Mouse (Mus musculus): ENCODE measurements around the gene Myocd. TPM values are rescaled to one million over a fixed set of nuclear protein-coding genes. Genes with fewer than 3 reads are reported as not detected.

Myocd gene
- polyA plus RNA-seq, 1 experiment from 2014 or later = 52.5 TPM

DNA sequence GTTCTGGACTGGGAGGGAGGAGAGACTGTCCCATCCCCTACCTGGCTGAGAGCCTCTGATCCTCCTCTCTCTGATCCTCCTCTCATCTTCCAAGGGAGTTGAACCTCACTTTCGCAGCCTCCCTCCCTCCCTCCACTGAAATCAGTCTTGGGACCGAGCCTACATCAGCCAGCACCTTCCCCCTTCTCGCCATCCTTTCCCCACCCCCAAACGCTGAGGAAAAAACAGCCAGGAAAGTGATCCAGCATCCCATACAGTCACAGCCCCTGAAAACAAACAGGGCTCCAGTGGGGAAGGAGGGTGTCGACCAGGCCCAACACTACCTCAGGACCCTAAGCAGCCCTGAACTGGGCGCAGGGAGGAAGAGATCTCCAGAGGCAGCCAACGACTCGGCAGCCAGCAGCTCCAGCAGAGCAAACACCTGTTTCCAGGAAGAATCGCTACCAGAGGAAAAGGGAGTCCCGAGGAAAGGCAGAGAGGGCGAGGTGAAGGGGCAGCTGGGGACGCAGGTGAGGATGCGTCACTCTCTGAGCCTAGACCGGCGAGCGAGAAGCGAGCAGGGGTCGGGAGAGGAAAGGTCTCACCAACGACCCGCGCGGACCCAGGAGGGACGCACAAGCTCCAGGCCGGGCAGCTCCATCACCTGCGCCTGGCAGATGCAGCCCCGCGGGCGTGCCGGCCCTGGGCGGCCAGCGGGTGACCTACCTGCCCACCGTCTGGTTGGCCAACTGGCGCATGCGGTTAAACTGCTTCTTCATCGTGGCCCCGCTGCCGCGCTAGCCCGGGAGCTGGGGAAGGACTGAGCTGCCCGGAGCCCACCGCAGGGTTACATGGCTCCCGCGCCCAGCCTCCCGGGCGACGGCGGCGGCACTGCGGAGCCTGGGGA, 107.7 kb downstream of the Myocd start:
- H3K4me1 ChIP-seq (ENCODE audit: control insufficient read depth, insufficient read depth, low read length) = peaks cover 21% of the 10 kb centered on the region
- 2% methylated on average over 42 of the region's 49 CpGs for WGBS
- H3K9me3 ChIP-seq (replicated peaks; ENCODE audit: control insufficient read depth, low read length) = no peaks in the 10 kb centered on the region
- H3K27ac ChIP-seq (ENCODE audit: low read length) = 0 out of 2 replicates have a peak overlapping the region, but pooled peaks have one; percentile 31
- H3K4me2 ChIP-seq (ENCODE audit: low read depth, low read length) = peak overlapping the region; percentile 90
- peak; percentile 63 for ATAC-seq (replicated peaks; ENCODE audit: extremely low read depth, insufficient read depth, low FRiP score)
- H3K4me3 ChIP-seq (ENCODE audit: low read length) = peak overlapping the region; percentile 71
- no peaks in the 10 kb centered on the region; the same call in 1 of the 2 replicates for H3K27me3 ChIP-seq (ENCODE audit: control insufficient read depth, insufficient read depth, low read length)
- no peaks in the 10 kb centered on the region for H3K36me3 ChIP-seq (ENCODE audit: control insufficient read depth, insufficient read depth)
- H3K9ac ChIP-seq (ENCODE audit: low read length) = peak overlapping the region; percentile 79

GRCm38 (mm10) chr11:65160991-65161880, 108.6 kb downstream of the Myocd start:
- Histone ChIP-seq H3K9me3 (replicated peaks; ENCODE audit: control insufficient read depth, low read length) (no peaks in the 10 kb centered on the region), H3K4me2 (ENCODE audit: low read depth, low read length) (peak overlapping the region; percentile 90), H3K9ac (ENCODE audit: low read length) (peak overlapping the region; percentile 79), H3K4me3 (ENCODE audit: low read length) (peak overlapping the region; percentile 71), H3K4me1 (ENCODE audit: control insufficient read depth, insufficient read depth, low read length) (peaks cover 21% of the 10 kb centered on the region), H3K27ac (ENCODE audit: low read length) (peak overlapping the region; percentile 31; the same call in 1 of the 2 replicates), H3K36me3 (ENCODE audit: control insufficient read depth, insufficient read depth) (no peaks in the 10 kb centered on the region), H3K27me3 (ENCODE audit: control insufficient read depth, insufficient read depth, low read length) (no peaks in the 10 kb centered on the region; the same call in 1 of the 2 replicates)
- WGBS = 45% methylated on average over 7 of the region's 7 CpGs
- 0 out of 2 replicates have a peak, but pooled peaks have one; percentile 17 for ATAC-seq (replicated peaks; ENCODE audit: extremely low read depth, insufficient read depth, low FRiP score)

DNA sequence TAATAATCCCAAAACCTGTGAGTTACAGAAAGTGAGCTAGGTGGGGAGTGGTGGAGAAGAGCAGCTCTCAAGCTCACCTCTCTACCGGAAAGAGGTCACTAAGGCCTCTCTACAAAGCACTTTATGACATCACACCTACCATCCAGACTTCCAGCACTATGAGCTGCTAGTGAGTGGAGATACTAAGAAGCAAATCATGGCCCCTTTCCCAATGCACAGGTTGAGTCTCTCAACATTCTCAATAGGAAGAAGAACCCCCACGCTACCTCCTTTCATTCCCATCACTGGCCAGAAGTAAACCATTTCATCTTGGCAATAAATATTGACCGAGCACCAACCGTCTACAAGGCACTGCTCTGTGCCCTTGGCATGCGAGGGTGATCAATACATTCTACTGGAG, 110.0 kb downstream of the Myocd start, which contains the start of gene 1700086D15Rik:
Gene 1700086D15Rik, minus strand, starts transcription at position 101 of the 400 bp plus-strand sequence.
- no peaks in the 10 kb centered on the region; the same call in 1 of the 2 replicates for H3K27me3 ChIP-seq (ENCODE audit: control insufficient read depth, insufficient read depth, low read length)
- H3K27ac ChIP-seq (ENCODE audit: low read length) = no peak within 1 kb of the TSS
- no peaks in the 10 kb centered on the region for H3K36me3 ChIP-seq (ENCODE audit: control insufficient read depth, insufficient read depth)
- no peak for ATAC-seq (replicated peaks; ENCODE audit: extremely low read depth, insufficient read depth, low FRiP score)
- no peak within 1 kb of the TSS for H3K9ac ChIP-seq (ENCODE audit: low read length)
- H3K4me3 ChIP-seq (ENCODE audit: low read length) = no peak within 1 kb of the TSS
- peaks cover 21% of the 10 kb centered on the region for H3K4me1 ChIP-seq (ENCODE audit: control insufficient read depth, insufficient read depth, low read length)
- WGBS = 93% methylated on average over 5 of the region's 5 CpGs
- H3K9me3 ChIP-seq (replicated peaks; ENCODE audit: control insufficient read depth, low read length) = no peaks in the 10 kb centered on the region
- peak within 1 kb of the TSS; percentile 90; the same call in 1 of the 2 replicates for H3K4me2 ChIP-seq (ENCODE audit: low read depth, low read length)

DNA sequence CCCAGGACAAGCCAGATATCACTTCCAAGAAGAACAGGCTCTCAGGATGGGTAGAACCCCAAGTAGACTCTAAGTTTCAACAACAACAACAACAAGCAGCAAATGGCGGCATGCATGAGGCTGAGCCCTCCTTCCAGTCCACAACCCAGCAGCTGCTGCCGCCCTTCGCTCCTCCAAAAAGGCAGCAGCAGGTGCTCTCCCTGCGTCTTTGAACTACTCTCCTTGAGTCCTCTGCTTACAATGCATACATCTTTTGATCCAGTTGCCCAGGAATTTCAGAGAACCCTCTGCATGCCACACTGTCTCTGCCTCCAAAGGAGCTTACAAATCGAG, 111.2 kb downstream of the Myocd start:
- no peak overlapping the region for H3K27ac ChIP-seq (ENCODE audit: low read length)
- WGBS = 91% methylated on average over 5 of the region's 5 CpGs
- H3K4me2 ChIP-seq (ENCODE audit: low read depth, low read length) = no peak overlapping the region

GRCm38 (mm10) chr11:65157966-65158657, 111.7 kb downstream of the Myocd start:
- no peak for ATAC-seq (replicated peaks; ENCODE audit: extremely low read depth, insufficient read depth, low FRiP score)
- 89% methylated on average over 20 of the region's 20 CpGs for WGBS
- Histone ChIP-seq H3K27ac (ENCODE audit: low read length) (no peak overlapping the region), H3K9me3 (replicated peaks; ENCODE audit: control insufficient read depth, low read length) (no peaks in the 10 kb centered on the region), H3K4me3 (ENCODE audit: low read length) (no peak overlapping the region), H3K36me3 (ENCODE audit: control insufficient read depth, insufficient read depth) (no peaks in the 10 kb centered on the region), H3K9ac (ENCODE audit: low read length) (no peak overlapping the region), H3K27me3 (ENCODE audit: control insufficient read depth, insufficient read depth, low read length) (no peaks in the 10 kb centered on the region; the same call in 1 of the 2 replicates), H3K4me1 (ENCODE audit: control insufficient read depth, insufficient read depth, low read length) (peaks cover 27% of the 10 kb centered on the region), H3K4me2 (ENCODE audit: low read depth, low read length) (no peak overlapping the region)

More for the DNA sequence above, 111.2 kb downstream of the Myocd start:
- Histone ChIP-seq H3K27me3 (ENCODE audit: control insufficient read depth, insufficient read depth, low read length) (no peaks in the 10 kb centered on the region; the same call in 1 of the 2 replicates), H3K4me3 (ENCODE audit: low read length) (no peak overlapping the region), H3K9ac (ENCODE audit: low read length) (no peak overlapping the region), H3K36me3 (ENCODE audit: control insufficient read depth, insufficient read depth) (no peaks in the 10 kb centered on the region), H3K9me3 (replicated peaks; ENCODE audit: control insufficient read depth, low read length) (no peaks in the 10 kb centered on the region), H3K4me1 (ENCODE audit: control insufficient read depth, insufficient read depth, low read length) (peaks cover 26% of the 10 kb centered on the region)
- no peak for ATAC-seq (replicated peaks; ENCODE audit: extremely low read depth, insufficient read depth, low FRiP score)

- Histone ChIP-seq H3K4me2 (ENCODE audit: low read depth, low read length) (no peak overlapping the region), H3K27me3 (ENCODE audit: control insufficient read depth, insufficient read depth, low read length) (no peaks in the 10 kb centered on the region), H3K9ac (ENCODE audit: low read length) (no peak overlapping the region), H3K27ac (ENCODE audit: low read length) (no peak overlapping the region), H3K9me3 (replicated peaks; ENCODE audit: control insufficient read depth, low read length) (no peaks in the 10 kb centered on the region), H3K4me1 (ENCODE audit: control insufficient read depth, insufficient read depth, low read length) (peaks cover 26% of the 10 kb centered on the region), H3K36me3 (ENCODE audit: control insufficient read depth, insufficient read depth) (no peaks in the 10 kb centered on the region), H3K4me3 (ENCODE audit: low read length) (no peak overlapping the region)
- ATAC-seq (replicated peaks; ENCODE audit: extremely low read depth, insufficient read depth, low FRiP score) = no peak
- 88% methylated on average over 5 of the region's 5 CpGs for WGBS
Observed at GRCm38 (mm10) chr11:65153006-65153405, 116.8 kb downstream of the Myocd start.

DNA sequence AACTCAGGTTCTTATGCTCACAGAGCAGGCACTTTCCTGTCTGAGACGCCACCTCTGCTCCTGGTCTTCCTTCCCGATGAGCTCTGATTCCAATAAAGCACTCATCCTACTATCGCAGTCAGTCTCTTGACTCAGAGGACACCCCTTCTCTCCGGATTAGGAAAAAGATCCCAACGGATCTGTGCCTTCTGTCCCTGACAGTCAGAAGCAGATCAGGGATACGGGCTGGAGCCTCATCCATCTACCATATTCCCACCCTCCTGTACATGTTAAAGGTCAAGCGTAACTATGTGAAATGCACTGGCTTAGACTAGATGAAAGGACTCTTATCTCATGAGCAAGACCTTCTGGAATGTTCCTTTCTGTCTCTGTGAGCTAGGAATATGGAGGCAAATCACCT, 121.3 kb downstream of the Myocd start:
- no peak overlapping the region for H3K4me2 ChIP-seq (ENCODE audit: low read depth, low read length)
- WGBS = 64% methylated on average over 7 of the region's 7 CpGs
- H3K27ac ChIP-seq (ENCODE audit: low read length) = no peak overlapping the region
- no peaks in the 10 kb centered on the region for H3K36me3 ChIP-seq (ENCODE audit: control insufficient read depth, insufficient read depth)
- H3K4me1 ChIP-seq (ENCODE audit: control insufficient read depth, insufficient read depth, low read length) = peaks cover 25% of the 10 kb centered on the region
- no peak overlapping the region for H3K4me3 ChIP-seq (ENCODE audit: low read length)
- no peak overlapping the region for H3K9ac ChIP-seq (ENCODE audit: low read length)
- no peaks in the 10 kb centered on the region for H3K9me3 ChIP-seq (replicated peaks; ENCODE audit: control insufficient read depth, low read length)
- no peaks in the 10 kb centered on the region for H3K27me3 ChIP-seq (ENCODE audit: control insufficient read depth, insufficient read depth, low read length)
- no peak for ATAC-seq (replicated peaks; ENCODE audit: extremely low read depth, insufficient read depth, low FRiP score)

- no peak overlapping the region for H3K9ac ChIP-seq (ENCODE audit: low read length)
- no peaks in the 10 kb centered on the region for H3K36me3 ChIP-seq (ENCODE audit: control insufficient read depth, insufficient read depth)
- peak overlapping the region; percentile 77 for H3K27ac ChIP-seq (ENCODE audit: low read length)
- no peaks in the 10 kb centered on the region for H3K27me3 ChIP-seq (ENCODE audit: control insufficient read depth, insufficient read depth, low read length)
- H3K4me2 ChIP-seq (ENCODE audit: low read depth, low read length) = peak overlapping the region; percentile 34
- peaks cover 25% of the 10 kb centered on the region for H3K4me1 ChIP-seq (ENCODE audit: control insufficient read depth, insufficient read depth, low read length)
- H3K4me3 ChIP-seq (ENCODE audit: low read length) = no peak overlapping the region
- WGBS = 38% methylated on average over 4 of the region's 4 CpGs
- H3K9me3 ChIP-seq (replicated peaks; ENCODE audit: control insufficient read depth, low read length) = no peaks in the 10 kb centered on the region
- ATAC-seq (replicated peaks; ENCODE audit: extremely low read depth, insufficient read depth, low FRiP score) = peak; percentile 78
Observed at GRCm38 (mm10) chr11:65142838-65143417, 126.9 kb downstream of the Myocd start.

All from heart, embryonic 16.5 days (tissue).